Comparison of ENCODE assay signal across 16 mouse cellular contexts in genomic region chr3:100501899-100502298, GRCm38 (mm10).
"Had no signal": no experiment of that assay in that cellular context is flagged by ENCODE, and none has a peak within 500 bp of the region (broad histone marks: within the 10 kb centered on the region; RNA-seq: fewer than 3 reads in every experiment).

No protein-coding gene starts in this region.

- H3K4me3 ChIP-seq: kidney, embryonic 15.5 days; limb, embryonic 10.5 days; liver, embryonic 13.5 days; megakaryocyte, embryonic 14.5 days; midbrain, embryonic 12.5 days; myocyte; neural tube, embryonic 15.5 days had no signal

- DNase-seq: kidney, adult 2 months; kidney, postnatal 14 days; liver, embryonic 13.5 days; lung, adult 2 months; lung, postnatal 36 days; right cerebral cortex, postnatal 4 days; thymus, postnatal 14 days had no signal

- H3K4me1 ChIP-seq: midbrain, embryonic 12.5 days; neural tube, embryonic 15.5 days had no signal

- H3K27me3 ChIP-seq: kidney, embryonic 15.5 days; midbrain, embryonic 12.5 days; neural tube, embryonic 15.5 days had no signal

- ATAC-seq: intestine, embryonic 16.5 days; lung, postnatal 0 days had no signal

- H3K27ac ChIP-seq: kidney, embryonic 15.5 days; limb, embryonic 10.5 days; liver, embryonic 13.5 days; midbrain, embryonic 12.5 days; neural tube, embryonic 15.5 days; stomach, postnatal 0 days had no signal

- H3K36me3 ChIP-seq: kidney, embryonic 15.5 days; limb, embryonic 10.5 days; liver, embryonic 13.5 days; midbrain, embryonic 12.5 days; neural tube, embryonic 15.5 days had no signal
